Mouse (Mus musculus) midbrain, postnatal 0 days (tissue): ENCODE results near the gene Iqschfp. TPM values are rescaled to one million over a fixed set of nuclear protein-coding genes. Genes with fewer than 3 reads are reported as not detected.

Experiments used
- ATAC-seq: fragments of 200-750 bp; cut with Nextera tagmentation; 2 replicates; pipeline ENCODE4 v1.8.0; 2017; ENCODE audit warnings: moderate number of reproducible peaks, mild to moderate bottlenecking, moderate TSS enrichment, moderate library complexity; ENCODE audit not compliant: low FRiP score
- DNase-seq: peaks from one replicate; pipeline ENCODE4 v3.0.0-alpha.2; 2015; ENCODE audit warnings: low spot score
- H3K27ac ChIP-seq: fragments of 300-500 bp; sonication (generic); 2 replicates; pipeline ENCODE4 v1.5.1; 2014; ENCODE audit warnings: low read depth, mild to moderate bottlenecking, low read length, mixed read lengths
- H3K27me3 ChIP-seq: fragments of 300-500 bp; sonication (generic); 2 replicates; pipeline ENCODE4 v1.6.1; 2014; ENCODE audit warnings: low read length, control low read depth, mixed read lengths; ENCODE audit not compliant: insufficient read depth
- H3K36me3 ChIP-seq: fragments of 300-500 bp; sonication (generic); 2 replicates; pipeline ENCODE4 v1.6.1; 2014; ENCODE audit warnings: low read length, control low read depth, mixed read lengths; ENCODE audit not compliant: insufficient read depth
- H3K4me1 ChIP-seq: fragments of 300-500 bp; sonication (generic); 2 replicates; pipeline ENCODE4 v1.6.1; 2014; ENCODE audit warnings: mild to moderate bottlenecking, control low read depth, antibody characterized with exemption, low read length, mixed read lengths; ENCODE audit not compliant: insufficient read depth
- H3K4me2 ChIP-seq: fragments of 300-500 bp; sonication (generic); 2 replicates; pipeline ENCODE4 v1.6.1; 2014; ENCODE audit warnings: low read depth, mild to moderate bottlenecking, low read length, mixed read lengths; ENCODE audit not compliant: poor library complexity, severe bottlenecking
- H3K4me3 ChIP-seq: fragments of 300-500 bp; sonication (generic); 2 replicates; pipeline ENCODE4 v1.5.1; 2014; ENCODE audit warnings: low read depth, mild to moderate bottlenecking, low read length, moderate library complexity
- H3K9ac ChIP-seq: fragments of 300-500 bp; sonication (generic); replicated peaks from 2 replicates; pipeline ENCODE4 v1.6.1; 2014; ENCODE audit warnings: mild to moderate bottlenecking, low read length, moderate library complexity, mixed read lengths; ENCODE audit not compliant: poor library complexity, severe bottlenecking
- H3K9me3 ChIP-seq: fragments of 300-500 bp; sonication (generic); 2 replicates; pipeline ENCODE4 v1.6.1; 2016; ENCODE audit warnings: low read length, control low read depth
- CTCF ChIP-seq: IDR thresholded peaks from 2 replicates; pipeline ENCODE4 v1.5.1; 2016; ENCODE audit warnings: antibody characterized with exemption, mild to moderate bottlenecking
- WGBS: fragments of 180-500 bp; shearing (Covaris S2); extraction: QIAGEN DNeasy Blood & Tissue Kit; methylation state at CpG from one replicate; pipeline ENCODE4 v1.1.7; 2014; 5-methylcytosine and 5-hydroxymethylcytosine counted together
- polyA plus RNA-seq: library from polyadenylated mRNA; unstranded; fragments of >200 nt; fragmentation: Nextera tagmentation; extraction: Ambion mirVana; gene quantifications from 2 replicates; pipeline ENCODE4 v1.2.1, GENCODE M21; 2015
- total RNA-seq: library from RNA; depleted of rRNA; stranded (reverse); fragments of >200 nt; gene quantifications from 2 replicates; pipeline ENCODE4 v1.2.3, GENCODE M21; 2014

Iqschfp gene
- total and polyA plus RNA-seq, 2 experiments from 2014 or later: 4.5 to 5.7 TPM

GRCm38 (mm10) chr3:68638703-68639102, 746.7 kb downstream of the Iqschfp start:
- no peak for DNase-seq
- ATAC-seq: no peak
- no peaks in the 10 kb centered on the region for H3K36me3 ChIP-seq
- H3K4me2 ChIP-seq: no peak overlapping the region
- TF ChIP-seq CTCF: no peak
- no peaks in the 10 kb centered on the region for H3K4me1 ChIP-seq
- no peaks in the 10 kb centered on the region for H3K27me3 ChIP-seq
- no peak overlapping the region for H3K9ac ChIP-seq
- no peaks in the 10 kb centered on the region for H3K9me3 ChIP-seq
- no peak overlapping the region for H3K4me3 ChIP-seq
- H3K27ac ChIP-seq: no peak overlapping the region
- WGBS: 86% methylated on average over 1 of the region's 1 CpGs

- Histone ChIP-seq H3K27me3 (no peaks in the 10 kb centered on the region), H3K27ac (no peak overlapping the region), H3K9ac (no peak overlapping the region), H3K9me3 (no peaks in the 10 kb centered on the region), H3K36me3 (no peaks in the 10 kb centered on the region), H3K4me2 (no peak overlapping the region), H3K4me1 (no peaks in the 10 kb centered on the region), H3K4me3 (no peak overlapping the region)
- TF ChIP-seq CTCF: no peak
- ATAC-seq (no peak), DNase-seq (no peak)
- WGBS: 92% methylated on average over 7 of the region's 7 CpGs
These were observed 750.9 kb downstream of the Iqschfp start for GRCm38 (mm10) chr3:68642935-68643334.

- TF ChIP-seq CTCF: peak; percentile 54
- Histone ChIP-seq H3K9ac (no peak overlapping the region), H3K9me3 (no peaks in the 10 kb centered on the region), H3K27ac (no peak overlapping the region), H3K4me3 (no peak overlapping the region), H3K36me3 (no peaks in the 10 kb centered on the region), H3K27me3 (no peaks in the 10 kb centered on the region), H3K4me2 (no peak overlapping the region), H3K4me1 (no peaks in the 10 kb centered on the region)
- ATAC-seq (no peak), DNase-seq (no peak)
- WGBS: 84% methylated on average over 6 of the region's 6 CpGs
These were observed 754.5 kb downstream of the Iqschfp start for GRCm38 (mm10) chr3:68646387-68647130.

- Histone ChIP-seq H3K4me1 (no peaks in the 10 kb centered on the region), H3K9me3 (no peaks in the 10 kb centered on the region), H3K27ac (no peak overlapping the region), H3K9ac (no peak overlapping the region), H3K36me3 (no peaks in the 10 kb centered on the region), H3K27me3 (no peaks in the 10 kb centered on the region), H3K4me2 (no peak overlapping the region), H3K4me3 (no peak overlapping the region)
- ATAC-seq: no peak
- 92% methylated on average over 3 of the region's 3 CpGs for WGBS
- no peak for DNase-seq
- TF ChIP-seq CTCF: no peak
These were observed 755.2 kb downstream of the Iqschfp start for GRCm38 (mm10) chr3:68647282-68647681.

- no peaks in the 10 kb centered on the region for H3K27me3 ChIP-seq
- DNase-seq (no peak), ATAC-seq (no peak)
- 95% methylated on average over 3 of the region's 3 CpGs for WGBS
- H3K36me3 ChIP-seq: no peaks in the 10 kb centered on the region
- no peaks in the 10 kb centered on the region for H3K4me1 ChIP-seq
- H3K4me3 ChIP-seq: no peak overlapping the region
- H3K27ac ChIP-seq: no peak overlapping the region
- H3K9ac ChIP-seq: no peak overlapping the region
- no peak for TF ChIP-seq CTCF
- no peak overlapping the region for H3K4me2 ChIP-seq
- H3K9me3 ChIP-seq: no peaks in the 10 kb centered on the region
These were observed 758.2 kb downstream of the Iqschfp start for GRCm38 (mm10) chr3:68650251-68650650.

GRCm38 (mm10) chr3:68656607-68657352, 764.7 kb downstream of the Iqschfp start:
- no peaks in the 10 kb centered on the region for H3K9me3 ChIP-seq
- no peak overlapping the region for H3K4me2 ChIP-seq
- no peaks in the 10 kb centered on the region for H3K4me1 ChIP-seq
- H3K36me3 ChIP-seq: no peaks in the 10 kb centered on the region
- no peaks in the 10 kb centered on the region for H3K27me3 ChIP-seq
- 90% methylated on average over 4 of the region's 4 CpGs for WGBS
- no peak for DNase-seq
- H3K27ac ChIP-seq: no peak overlapping the region
- H3K9ac ChIP-seq: no peak overlapping the region
- no peak overlapping the region for H3K4me3 ChIP-seq
- TF ChIP-seq CTCF: no peak
- ATAC-seq: no peak
